Mouse (Mus musculus): ENCODE data around the gene Met. TPM values are rescaled to one million over a fixed set of nuclear protein-coding genes. Genes with fewer than 3 reads are reported as not detected.

The Met gene
- total RNA-seq (2022), result 1 to 10 TPM; 3.7 to 6.5 (median 5.5) TPM

- DNase-seq, result peak; percentile 32
Measured at GRCm38 (mm10) chr6:17463434-17464280, at the start of gene Met. Gene Met (plus strand): TSS chr6:17463800.

GRCm38 (mm10) chr6:17418226-17418625, 45.4 kb upstream of the Met start:
- no peak for DNase-seq

GRCm38 (mm10) chr6:17422432-17422831, 41.2 kb upstream of the Met start:
- no peak for DNase-seq

GRCm38 (mm10) chr6:17429041-17429440, 34.6 kb upstream of the Met start:
- DNase-seq, result no peak

- DNase-seq, result no peak
Measured at GRCm38 (mm10) chr6:17429611-17430010, 34.0 kb upstream of the Met start.

- no peak for DNase-seq
Measured at GRCm38 (mm10) chr6:17443311-17443710, 20.3 kb upstream of the Met start.

- DNase-seq, result no peak
Measured at GRCm38 (mm10) chr6:17451305-17451704, 12.3 kb upstream of the Met start.

- no peak for DNase-seq
Measured at GRCm38 (mm10) chr6:17455116-17455515, 8.5 kb upstream of the Met start.

- DNase-seq, result no peak
Measured at GRCm38 (mm10) chr6:17459561-17459960, 4.0 kb upstream of the Met start.

- no peak for DNase-seq
Measured at GRCm38 (mm10) chr6:17461435-17461834, 2.2 kb upstream of the Met start.

GRCm38 (mm10) chr6:17464281-17465025, 853 bp downstream of the Met start:
- DNase-seq, result no peak

GRCm38 (mm10) chr6:17466526-17466925, 2.9 kb downstream of the Met start:
- DNase-seq, result no peak

- DNase-seq, result no peak
Measured at GRCm38 (mm10) chr6:17468993-17469392, 5.4 kb downstream of the Met start.

- DNase-seq, result no peak
Measured at GRCm38 (mm10) chr6:17473128-17473527, 9.5 kb downstream of the Met start.

GRCm38 (mm10) chr6:17477823-17478222, 14.2 kb downstream of the Met start:
- no peak for DNase-seq

- DNase-seq, result no peak
Measured at GRCm38 (mm10) chr6:17478252-17478651, 14.7 kb downstream of the Met start.

- DNase-seq, result no peak
Measured at GRCm38 (mm10) chr6:17478838-17479570, 15.4 kb downstream of the Met start.

GRCm38 (mm10) chr6:17481068-17481467, 17.5 kb downstream of the Met start:
- DNase-seq, result no peak

GRCm38 (mm10) chr6:17485244-17485643, 21.6 kb downstream of the Met start:
- no peak for DNase-seq

- no peak for DNase-seq
Measured at GRCm38 (mm10) chr6:17485782-17486181, 22.2 kb downstream of the Met start.

- DNase-seq, result no peak
Measured at GRCm38 (mm10) chr6:17488291-17488817, 24.8 kb downstream of the Met start.

- no peak for DNase-seq
Measured at GRCm38 (mm10) chr6:17490786-17491185, 27.2 kb downstream of the Met start.

GRCm38 (mm10) chr6:17491502-17491901, 27.9 kb downstream of the Met start:
- no peak for DNase-seq

All from adrenal gland, adult 8-10 months (tissue).